Mouse (Mus musculus) ES-E14 (cell line): ENCODE measurements around the gene Pde6d. TPM values are rescaled to one million over a fixed set of nuclear protein-coding genes. Genes with fewer than 3 reads are reported as not detected.

Experiments used
- DNase-seq: peaks from one replicate; pipeline ENCODE4 v3.0.0-alpha.2; 2013; ENCODE audit warnings: low read depth, low spot score
- H3K27ac ChIP-seq: 2 replicates; pipeline ENCODE4 v1.5.1; 2012; ENCODE audit warnings: low read depth, mild to moderate bottlenecking, low read length, moderate library complexity, mixed read lengths; ENCODE audit not compliant: poor library complexity, insufficient read depth, severe bottlenecking
- H3K36me3 ChIP-seq: 2 replicates; pipeline ENCODE4 v1.6.1; 2012; ENCODE audit warnings: mild to moderate bottlenecking, low read length, moderate library complexity, mixed read lengths; ENCODE audit not compliant: control insufficient read depth, poor library complexity, insufficient read depth, severe bottlenecking
- H3K4me1 ChIP-seq, 2 experiments: fragments of 150-350 bp in 1 of 2; sonication (generic) in 1 of 2; 2 replicates each; pipeline ENCODE4 v1.6.1; 2012; ENCODE audit warnings: low read length in 2 of 2, mild to moderate bottlenecking in 1 of 2, mixed read lengths in 1 of 2; ENCODE audit not compliant: control insufficient read depth in 2 of 2, insufficient read depth in 2 of 2, poor library complexity in 1 of 2
- H3K4me3 ChIP-seq, 2 experiments: fragments of 150-350 bp in 1 of 2; sonication (generic) in 1 of 2; 2 replicates each; pipeline ENCODE4 v1.5.1; 2012; ENCODE audit warnings: low read length in 2 of 2, low read depth in 1 of 2, mild to moderate bottlenecking in 1 of 2, mixed read lengths in 1 of 2; ENCODE audit not compliant: insufficient read depth in 1 of 2, poor library complexity in 1 of 2, severe bottlenecking in 1 of 2
- H3K9ac ChIP-seq: 2 replicates; pipeline ENCODE4 v1.6.1; 2012; ENCODE audit warnings: low read depth, mild to moderate bottlenecking, low read length, mixed read lengths; ENCODE audit not compliant: poor library complexity, insufficient read depth, severe bottlenecking
- H3K9me3 ChIP-seq: fragments of 150-350 bp; sonication (generic); 2 replicates; pipeline ENCODE4 v1.6.1; 2012; ENCODE audit warnings: low read depth, mild to moderate bottlenecking, low read length; ENCODE audit not compliant: control insufficient read depth, insufficient read depth
- CHD2 ChIP-seq: IDR thresholded peaks from 2 replicates; pipeline ENCODE4 v1.6.1; 2014; ENCODE audit warnings: mild to moderate bottlenecking, low read depth, low read length, inconsistent platforms
- HCFC1 ChIP-seq: IDR thresholded peaks from 2 replicates; pipeline ENCODE4 v1.6.1; 2012; ENCODE audit warnings: low read length, inconsistent platforms, borderline replicate concordance; ENCODE audit not compliant: insufficient read depth
- MAFK ChIP-seq: IDR thresholded peaks from 2 replicates; pipeline ENCODE4 v1.6.1; 2014; ENCODE audit warnings: mild to moderate bottlenecking, low read depth, low read length, inconsistent platforms; ENCODE audit not compliant: insufficient read depth
- ZC3H11A ChIP-seq: IDR thresholded peaks from 2 replicates; pipeline ENCODE4 v1.6.1; 2012; ENCODE audit warnings: low read depth, mild to moderate bottlenecking, inconsistent platforms, low read length, borderline replicate concordance
- ZNF384 ChIP-seq: IDR thresholded peaks from 2 replicates; pipeline ENCODE4 v1.6.1; 2012; ENCODE audit warnings: low read depth, low read length, inconsistent platforms
- in situ Hi-C, 2 experiments: fragments of 600-800 bp; cut with MboI; formaldehyde crosslinking; loops; one replicate each; pipeline ENCODE4 v1.15.1; 2025; ENCODE audit warnings: low sequenced_read_pairs in 2 of 2, inconsistent platforms in 1 of 2; ENCODE audit not compliant: unreplicated experiment in 2 of 2
- total RNA-seq: library from RNA; depleted of rRNA; stranded (reverse); fragments of 300-350 nt; gene quantifications from 2 replicates; pipeline ENCODE4 v1.2.3, GENCODE M21; 2012

Pde6d gene
- total RNA-seq, 1 experiment, result 9.2 TPM

DNA sequence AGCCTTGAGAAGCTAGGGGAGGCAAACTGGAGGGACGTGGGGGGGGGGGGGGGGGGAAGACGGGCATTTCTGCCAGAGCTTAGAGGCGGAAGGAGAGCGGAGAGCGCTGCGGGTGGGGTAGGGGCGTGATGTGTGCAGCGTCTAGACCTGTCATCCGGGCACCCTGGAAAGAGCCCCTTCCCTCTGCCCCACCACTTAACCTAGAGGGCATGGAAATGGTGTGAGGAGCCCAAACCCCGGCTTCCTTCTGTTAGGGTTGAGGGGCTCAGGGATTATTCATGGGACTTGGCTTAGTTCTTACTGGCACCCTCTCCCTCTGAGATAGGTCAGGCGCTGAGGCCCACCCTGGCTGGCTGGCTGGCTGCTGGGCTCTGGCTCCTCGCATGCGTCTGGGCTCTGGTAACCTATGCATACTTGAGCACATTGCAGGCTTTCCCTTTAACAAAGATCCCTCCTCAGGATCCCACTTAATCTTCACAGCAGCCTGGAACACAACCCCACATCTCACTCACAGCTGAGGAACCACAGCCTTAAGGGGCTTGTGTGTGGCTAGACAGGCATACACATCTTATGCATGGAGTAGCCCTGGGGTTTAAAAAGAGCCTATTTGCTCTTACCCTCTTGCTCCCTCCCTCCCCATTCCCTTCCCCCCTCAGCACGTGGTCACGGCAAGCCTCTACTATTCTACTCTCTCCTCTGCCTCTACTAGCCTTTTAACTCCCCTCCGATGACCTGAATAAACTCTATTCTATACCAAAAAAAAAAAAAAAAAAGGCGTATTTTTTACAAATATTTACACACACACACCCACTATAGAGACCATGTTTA, 80.0 kb downstream of the Pde6d start:
- Histone ChIP-seq H3K9me3 (no peaks in the 10 kb centered on the region), H3K9ac (peak overlapping the region; percentile 93), H3K4me1 (peaks cover 16 to 38% of the 10 kb centered on the region in 2 experiments), H3K27ac (peak overlapping the region; percentile 98), H3K36me3 (no peaks in the 10 kb centered on the region), H3K4me3 (peak overlapping the region; percentile 31 to 59)
- in situ Hi-C loops, result no loop called here
- TF ChIP-seq ZC3H11A (no peak), HCFC1 (no peak), ZNF384 (peak; percentile 66; the same call in 1 of the 2 replicates), CHD2 (no peak), MAFK (no peak)
- no peak for DNase-seq

- DNase-seq, result peak; percentile 98
- Histone ChIP-seq H3K4me1 (peaks cover 23 to 43% of the 10 kb centered on the region in 2 experiments), H3K9me3 (no peaks in the 10 kb centered on the region), H3K36me3 (no peaks in the 10 kb centered on the region), H3K27ac (peak overlapping the region; percentile 98; the same call in 1 of the 2 replicates), H3K4me3 (peak overlapping the region; percentile 31 to 48; a peak in 3 of 4 replicates), H3K9ac (peak overlapping the region; percentile 35; the same call in 1 of the 2 replicates)
- TF ChIP-seq HCFC1 (no peak), ZNF384 (peak; percentile 65), ZC3H11A (no peak)
- in situ Hi-C loops, result no loop called here
Observed at GRCm38 (mm10) chr1:86501559-86501958, 80.9 kb downstream of the Pde6d start.

- H3K4me1 ChIP-seq, result peaks cover 25 to 39% of the 10 kb centered on the region in 2 experiments
- DNase-seq, result no peak
- no peak overlapping the region for H3K4me3 ChIP-seq
- TF ChIP-seq ZNF384 (no peak), MAFK (no peak), HCFC1 (no peak), ZC3H11A (no peak), CHD2 (no peak)
- H3K9ac ChIP-seq, result peak overlapping the region; percentile 8; the same call in 1 of the 2 replicates
- H3K27ac ChIP-seq, result peak overlapping the region; percentile 8; the same call in 1 of the 2 replicates
- in situ Hi-C loops, result no loop called here
- H3K36me3 ChIP-seq, result no peaks in the 10 kb centered on the region
- H3K9me3 ChIP-seq, result no peaks in the 10 kb centered on the region
Observed at GRCm38 (mm10) chr1:86501114-86501532, 81.3 kb downstream of the Pde6d start.

GRCm38 (mm10) chr1:86500681-86501080, 81.7 kb downstream of the Pde6d start:
- in situ Hi-C loops, result no loop called here
- DNase-seq, result no peak
- H3K27ac ChIP-seq, result no peak overlapping the region; the same call in 1 of the 2 replicates
- no peak for TF ChIP-seq HCFC1
- TF ChIP-seq MAFK, result no peak
- TF ChIP-seq CHD2, result no peak
- TF ChIP-seq ZC3H11A, result no peak
- H3K36me3 ChIP-seq, result no peaks in the 10 kb centered on the region
- no peaks in the 10 kb centered on the region for H3K9me3 ChIP-seq
- H3K4me3 ChIP-seq, result no peak overlapping the region
- H3K4me1 ChIP-seq, result peaks cover 25 to 37% of the 10 kb centered on the region in 2 experiments
- peak overlapping the region; percentile 8; the same call in 1 of the 2 replicates for H3K9ac ChIP-seq
